Mouse (Mus musculus) mouse trophoblast stem cell (cell line): ENCODE results near the gene Scamp1.

Source experiments
- in situ Hi-C, 2 experiments: fragments of 300-500 bp; cut with MseI, MboI; formaldehyde crosslinking; loops; 2 replicates in 1 of 2; 3 replicates in 1 of 2; pipeline ENCODE4 v1.15.1; 2025

The Scamp1 gene

DNA sequence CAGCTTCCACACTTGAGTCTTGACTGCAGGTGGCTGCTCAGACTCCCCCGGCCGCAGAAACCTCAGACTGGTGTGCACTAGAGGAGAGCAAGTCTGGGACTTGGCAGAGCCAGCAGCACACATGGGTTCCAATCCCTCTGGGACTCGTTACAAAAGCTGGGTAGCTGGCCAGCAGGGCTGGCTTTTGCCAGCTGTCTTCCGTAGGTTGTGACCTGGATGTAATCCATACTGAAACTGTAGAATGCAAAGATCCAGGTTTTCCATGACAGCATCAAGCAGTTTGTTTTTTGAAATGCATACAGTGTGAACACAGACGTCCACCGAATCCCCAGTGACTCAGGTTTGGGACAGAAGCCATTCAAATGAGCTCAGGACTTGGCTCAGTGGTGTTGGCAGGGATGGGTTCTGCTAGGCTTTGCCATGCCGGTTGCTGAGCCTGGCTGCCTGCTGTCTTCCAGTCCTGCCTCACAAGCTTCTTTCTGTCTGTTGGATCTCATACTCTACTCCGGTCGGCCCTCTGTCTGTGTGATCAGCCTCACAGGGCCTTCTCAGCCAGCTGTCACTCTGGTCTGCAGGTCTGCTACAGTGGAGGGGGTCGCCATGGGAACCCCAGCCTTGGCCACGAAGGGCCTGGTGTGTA is 107.1 kb downstream of the Scamp1 start:
- in situ Hi-C loops: no loop called here

DNA sequence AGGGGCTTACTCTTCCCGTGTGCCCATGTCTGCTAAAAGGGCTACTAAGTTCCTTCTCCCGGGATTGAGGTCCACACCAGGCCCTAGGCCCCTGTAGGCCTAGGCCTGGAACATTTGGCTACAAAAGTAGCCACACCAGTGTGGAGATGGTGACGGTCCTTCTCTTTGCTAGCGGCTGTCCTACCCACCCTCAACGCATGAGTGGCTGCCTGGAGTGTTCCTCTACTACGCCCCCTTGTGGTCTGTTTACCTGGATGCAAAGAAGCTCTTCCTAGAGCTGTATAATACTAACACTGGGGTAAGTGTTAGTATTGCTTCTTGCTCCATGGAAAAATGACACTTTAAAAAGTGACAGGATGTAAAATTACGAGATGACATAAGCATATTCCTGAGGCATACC is 108.5 kb downstream of the Scamp1 start:
- in situ Hi-C loops: no loop called here

DNA sequence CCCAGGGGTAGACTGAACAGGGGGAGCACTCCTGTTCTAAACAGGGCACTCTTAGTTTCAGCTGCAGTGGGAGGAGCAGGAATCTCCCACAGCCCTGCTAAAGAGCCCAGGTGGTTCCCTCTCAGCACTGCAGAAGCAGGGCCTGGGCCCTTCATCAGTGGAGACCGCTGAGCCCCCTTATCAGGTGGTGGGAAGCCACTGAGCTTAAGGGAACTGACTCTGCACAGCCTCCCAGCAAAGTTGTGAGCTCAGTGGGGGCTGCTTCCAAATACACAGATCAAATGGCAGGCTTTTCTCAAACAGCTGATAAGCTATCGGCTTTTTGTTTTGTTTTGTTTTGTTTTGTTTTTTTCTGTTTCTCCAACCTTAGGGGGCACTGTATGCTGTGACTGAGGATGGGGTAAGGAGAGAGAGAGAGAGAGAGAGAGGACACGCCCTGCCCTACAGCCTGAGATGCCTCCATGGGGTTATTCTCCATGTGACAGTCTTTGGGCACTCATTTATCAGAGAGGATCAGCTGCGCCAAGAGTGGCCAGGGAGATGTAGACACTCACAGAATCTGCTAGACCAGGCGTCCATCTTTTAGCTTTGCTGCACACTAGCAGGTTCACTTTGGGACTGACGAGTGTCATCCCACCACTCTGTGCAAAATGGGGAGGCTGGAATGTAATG is 110.1 kb downstream of the Scamp1 start:
- in situ Hi-C loops: no loop called here

DNA sequence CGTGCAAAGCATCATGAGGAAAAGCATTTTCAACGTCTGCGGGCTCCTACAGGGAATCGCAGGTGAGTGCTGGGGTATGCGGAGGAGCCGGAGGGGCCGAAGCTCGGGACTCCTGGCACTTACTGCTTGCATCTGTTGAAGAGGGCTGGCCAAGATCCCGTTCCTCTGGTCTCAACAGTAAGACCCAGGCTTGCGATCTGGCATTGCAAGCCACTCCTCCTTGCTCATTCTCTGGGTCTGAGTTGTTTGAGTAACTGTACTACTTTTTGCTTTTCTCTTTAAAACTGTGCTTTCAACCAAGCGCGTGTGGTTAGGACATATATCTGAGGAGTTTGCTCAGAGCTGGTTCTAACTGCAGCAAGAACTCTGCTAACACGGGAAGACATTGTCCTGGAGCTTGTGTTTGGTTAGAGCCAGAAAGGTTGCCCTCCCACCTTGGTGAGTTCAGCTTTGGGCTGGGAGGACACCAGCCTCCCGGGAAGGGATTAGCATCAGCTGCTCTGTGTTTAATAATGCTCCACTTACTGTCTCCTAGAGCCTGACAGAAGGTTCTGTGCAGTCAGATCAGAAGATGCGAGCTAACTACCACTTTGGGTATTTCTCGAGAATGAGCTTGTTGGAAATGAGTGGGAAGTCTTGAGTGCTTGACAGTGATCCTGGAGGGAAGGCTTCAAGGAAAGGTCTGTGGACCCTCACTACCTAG is 110.9 kb downstream of the Scamp1 start:
- in situ Hi-C loops: no loop called here

DNA sequence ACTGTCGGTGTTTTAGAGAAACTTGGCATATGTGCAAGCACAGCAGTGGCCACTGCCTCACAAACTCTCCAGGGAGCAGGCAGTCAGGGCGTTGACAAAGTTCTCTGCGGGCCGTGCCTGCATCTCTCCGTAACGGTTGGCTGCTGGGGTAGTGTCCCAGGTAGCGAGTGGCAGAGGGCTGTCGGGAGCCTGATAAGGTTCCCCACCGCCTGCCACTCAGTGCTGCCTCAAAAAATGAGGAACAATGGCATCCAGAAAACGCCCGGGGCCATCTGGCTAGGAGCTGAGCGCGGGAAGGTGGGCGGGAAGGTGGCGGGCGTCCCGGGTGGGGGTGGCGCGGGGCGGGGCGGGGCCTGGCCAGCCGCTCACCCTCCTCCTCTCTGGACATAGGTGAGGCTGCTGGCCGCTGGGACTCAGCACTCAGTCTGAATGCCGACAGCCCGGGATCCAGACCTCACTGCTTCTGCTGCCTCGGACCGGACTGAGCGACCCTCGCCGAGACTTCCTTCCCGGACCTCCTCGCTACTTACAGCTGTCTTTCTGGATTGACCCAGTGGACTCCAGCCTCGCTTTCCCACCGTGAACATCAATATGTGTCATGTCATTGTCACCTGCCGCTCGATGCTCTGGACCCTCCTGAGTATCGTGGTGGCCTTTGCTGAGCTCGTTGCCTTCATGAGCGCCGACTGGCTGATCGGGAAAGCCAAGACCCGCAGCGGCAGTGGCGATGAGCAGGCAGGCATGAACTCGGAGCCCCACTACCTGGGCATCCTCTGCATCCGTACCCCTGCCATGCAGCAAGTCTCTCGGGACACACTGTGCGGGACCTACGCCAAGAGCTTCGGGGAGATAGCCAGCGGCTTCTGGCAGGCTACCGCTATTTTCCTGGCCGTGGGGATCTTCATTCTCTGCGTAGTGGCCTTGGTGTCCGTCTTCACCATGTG is 111.8 kb downstream of the Scamp1 start:
- in situ Hi-C loops: no loop called here

DNA sequence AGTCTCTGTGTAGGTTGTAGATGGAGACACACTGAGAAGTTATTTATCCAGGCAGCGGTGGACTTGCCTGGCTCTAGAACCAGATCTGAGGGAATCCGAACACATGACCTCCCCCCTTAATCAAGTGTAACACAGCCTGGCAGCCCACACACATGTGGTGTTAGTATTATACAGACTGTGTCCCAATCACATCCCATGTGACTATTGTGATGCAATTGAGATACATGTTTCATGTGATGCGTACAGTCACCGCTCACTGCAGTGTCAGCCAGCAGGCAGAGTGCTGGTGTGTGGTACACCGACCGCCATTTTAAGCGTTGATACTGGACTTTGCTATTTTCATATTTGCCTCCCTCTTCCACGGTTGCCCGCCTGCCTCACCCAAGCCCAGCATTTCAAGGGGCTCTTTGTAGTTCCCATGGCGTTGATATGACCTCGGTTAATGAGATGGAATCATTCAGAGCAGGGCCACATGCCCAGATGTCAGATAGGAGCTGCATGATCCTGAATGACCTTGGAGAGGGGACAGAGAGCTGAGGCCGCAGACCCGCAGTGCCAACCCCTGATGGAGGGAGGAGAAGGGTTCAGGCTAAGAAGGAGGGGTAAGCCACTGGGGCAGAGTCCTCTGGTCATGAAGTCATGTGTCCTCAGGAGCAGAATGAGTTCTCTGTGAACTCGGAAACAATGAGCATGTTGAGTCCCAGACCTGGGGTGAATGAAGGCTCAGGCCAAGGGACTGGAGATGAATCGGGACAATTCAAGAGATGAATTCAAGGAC is 112.9 kb downstream of the Scamp1 start:
- in situ Hi-C loops: no loop called here

DNA sequence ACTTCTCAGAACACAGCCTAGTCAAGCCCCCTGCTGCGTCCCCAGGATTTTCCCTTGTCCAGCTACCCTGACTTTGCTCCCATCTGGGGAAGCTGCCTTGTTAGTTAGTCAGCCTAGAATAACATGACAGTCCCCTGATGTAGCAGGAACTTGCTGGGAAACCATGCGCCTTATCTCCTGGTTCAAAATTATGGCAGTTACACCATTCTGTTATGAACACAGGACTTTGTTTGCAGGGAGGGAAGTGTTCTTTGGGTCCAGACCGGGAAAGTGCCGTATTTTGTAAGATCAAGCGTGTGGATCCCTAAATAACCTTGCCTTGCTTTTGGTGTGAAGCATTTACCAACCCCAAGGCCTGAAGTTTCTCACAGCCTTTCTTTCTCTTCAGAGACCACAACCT is 114.0 kb downstream of the Scamp1 start:
- in situ Hi-C loops: no loop called here

DNA sequence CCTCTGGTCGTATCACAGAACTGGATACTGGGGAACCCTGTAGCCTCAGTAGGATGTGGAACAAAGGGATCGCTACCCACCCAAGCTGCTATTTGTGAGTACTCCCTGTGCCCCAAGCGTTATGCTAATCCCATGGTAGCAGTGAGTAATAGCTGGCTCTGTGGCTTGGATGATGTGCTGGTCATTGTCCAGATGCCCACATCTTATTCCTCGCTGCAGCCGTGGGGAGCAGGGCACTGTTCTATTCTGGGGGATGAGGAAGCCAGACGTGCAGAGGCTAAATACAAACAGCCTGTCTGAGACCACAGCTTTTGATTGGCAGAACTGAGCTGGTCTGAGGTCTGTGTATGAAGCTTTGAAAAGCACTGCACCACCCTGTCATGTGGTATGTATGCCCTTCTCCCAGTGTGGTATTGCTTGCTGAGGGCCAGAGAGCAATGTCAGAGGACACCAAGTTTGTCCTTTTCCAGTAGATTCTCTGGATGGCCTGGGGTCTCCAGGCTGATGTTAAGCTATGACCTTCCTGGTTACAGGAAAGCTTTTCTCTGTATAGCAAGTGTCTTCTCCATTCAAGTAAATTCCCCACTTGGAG is 116.2 kb downstream of the Scamp1 start:
- in situ Hi-C loops: no loop called here

DNA sequence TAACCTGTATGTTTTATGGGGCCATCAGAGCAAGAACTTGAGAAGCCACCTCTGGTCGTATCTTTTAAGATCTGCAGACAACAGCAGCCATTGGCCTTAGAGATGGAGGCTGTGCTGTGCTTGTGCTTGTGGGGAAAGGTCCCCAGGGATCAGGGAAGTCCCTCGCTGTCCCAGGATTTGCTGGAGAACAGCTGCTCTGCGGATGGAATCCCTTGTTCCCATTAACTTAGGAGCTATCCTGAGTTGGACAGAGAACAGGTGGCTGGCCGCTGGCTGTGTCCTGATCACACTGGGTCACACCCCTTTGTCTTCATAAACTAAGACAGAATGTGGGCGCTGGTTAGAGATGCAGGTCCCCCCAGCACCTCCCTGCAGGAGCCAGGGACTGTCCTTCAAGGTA is 117.3 kb downstream of the Scamp1 start:
- in situ Hi-C loops: no loop called here

DNA sequence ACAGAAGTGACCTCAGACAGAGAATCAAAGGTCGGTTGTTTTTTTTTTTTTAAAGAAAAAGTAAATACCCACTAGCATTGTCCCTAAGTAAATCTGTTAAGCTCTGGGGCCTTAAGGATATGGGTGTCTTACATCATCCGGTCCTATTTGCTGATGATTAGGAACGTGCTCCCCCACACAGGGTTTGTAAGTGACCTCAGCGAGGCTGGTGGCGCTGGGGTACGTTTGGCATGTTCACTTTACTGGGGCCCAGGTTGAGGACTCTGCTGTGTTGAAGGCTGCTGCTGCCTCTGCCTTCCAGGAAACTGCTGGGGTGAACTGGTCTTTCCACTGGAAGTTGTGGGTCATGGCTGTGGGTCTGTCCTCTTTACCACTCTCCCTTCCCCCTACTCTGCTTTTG is 121.2 kb downstream of the Scamp1 start:
- in situ Hi-C loops: no loop called here

DNA sequence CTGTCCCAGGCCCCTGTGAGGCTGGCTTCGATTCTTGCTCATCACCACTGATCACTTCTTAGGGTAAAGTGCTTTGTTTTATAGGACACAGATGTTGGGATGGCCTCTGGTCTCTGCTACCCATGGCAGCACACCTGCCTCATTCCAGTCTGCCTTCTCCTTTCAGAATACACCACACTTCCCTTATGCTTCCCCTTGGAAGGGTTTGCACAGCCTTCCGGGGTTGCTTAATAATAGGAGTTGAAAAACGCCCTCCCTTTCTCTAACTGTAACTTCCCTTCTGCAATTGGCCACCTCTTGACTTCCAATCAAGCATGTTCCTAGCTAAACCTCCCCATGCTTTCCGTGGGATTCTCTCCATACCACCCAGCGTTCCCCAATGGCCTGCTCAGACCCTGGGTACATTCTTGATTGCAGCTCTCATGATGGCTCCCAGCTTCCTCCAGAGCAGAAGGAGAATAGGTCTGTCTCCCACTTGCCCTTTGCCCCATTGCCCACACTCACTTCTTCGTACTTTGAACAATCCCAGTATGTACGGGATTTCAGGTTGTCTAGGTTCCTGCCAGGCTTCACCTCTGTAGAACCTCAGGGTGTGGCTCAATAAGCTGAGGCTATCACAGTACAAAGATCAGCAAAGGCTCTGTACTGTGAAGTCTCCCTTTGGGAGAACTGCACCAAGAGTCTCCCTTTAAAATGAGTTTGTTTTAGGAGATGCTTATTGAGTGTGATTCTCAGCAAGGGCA is 126.0 kb downstream of the Scamp1 start:
- in situ Hi-C loops: no loop called here

DNA sequence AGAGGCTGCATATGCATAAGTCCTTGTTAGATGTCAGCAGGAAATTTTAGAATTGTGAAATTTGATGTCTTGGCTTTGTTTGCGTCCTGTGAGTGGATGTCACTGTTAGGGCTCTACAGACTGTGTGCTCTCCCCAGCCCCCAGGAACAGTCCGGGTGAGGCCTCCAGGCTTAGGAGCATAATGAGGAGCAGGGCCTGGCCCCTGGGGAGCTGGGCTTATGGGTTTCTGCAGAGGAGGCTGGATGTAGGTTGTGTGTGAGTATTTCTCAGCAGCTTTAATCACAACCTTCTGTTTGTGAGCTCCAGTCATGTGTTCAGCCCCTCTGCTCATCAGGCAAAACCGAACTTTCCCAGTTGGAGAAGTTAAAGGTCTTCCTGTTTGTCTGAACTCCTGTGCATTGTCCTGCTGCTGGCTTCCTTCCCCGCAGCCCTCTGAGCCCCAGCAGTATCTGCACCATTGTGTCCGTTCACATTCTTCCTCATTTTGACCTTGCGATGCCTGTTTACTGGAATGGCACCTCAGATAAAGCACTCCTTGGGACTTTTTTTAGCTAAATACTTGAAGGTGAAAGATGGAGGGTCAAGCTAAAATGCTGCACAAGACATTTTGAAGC is 126.7 kb downstream of the Scamp1 start:
- in situ Hi-C loops: no loop called here

DNA sequence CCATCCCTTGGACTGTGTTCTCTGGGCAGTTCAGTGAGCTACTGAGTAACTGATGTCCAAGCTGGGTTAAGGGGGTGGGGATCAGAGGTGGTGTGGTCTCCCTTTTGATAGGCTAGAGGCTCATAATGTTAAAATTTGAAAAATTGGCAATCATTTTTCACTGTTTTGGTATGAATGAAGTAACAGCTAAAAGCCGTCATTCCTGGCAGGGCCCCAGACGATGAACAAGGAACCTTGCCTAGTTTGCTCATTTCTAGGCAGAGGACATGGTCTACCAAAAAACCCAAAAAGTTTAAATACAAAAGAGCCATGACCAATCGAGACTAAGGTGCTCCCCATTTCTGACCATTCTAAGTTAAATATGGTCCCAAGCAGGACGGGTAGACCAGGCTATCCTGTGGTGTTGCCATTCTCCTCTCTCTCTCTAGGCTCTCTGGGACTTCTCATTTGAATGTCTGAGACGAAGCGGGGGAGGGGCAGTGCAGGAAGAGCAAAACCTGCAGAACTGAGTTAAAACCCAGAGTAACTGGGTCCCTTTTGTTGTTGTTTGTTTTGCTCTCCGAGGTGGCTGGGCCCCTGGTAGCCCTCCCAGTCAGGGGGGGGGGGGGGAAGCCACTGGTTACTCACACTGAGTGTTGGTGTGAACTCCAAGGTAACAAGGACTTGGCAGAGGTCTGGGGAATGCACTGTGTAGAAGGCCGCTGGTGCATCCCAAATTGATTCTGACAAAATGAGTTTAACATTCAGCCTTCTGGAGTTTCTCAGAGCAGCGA is 129.8 kb downstream of the Scamp1 start:
- in situ Hi-C loops: no loop called here

DNA sequence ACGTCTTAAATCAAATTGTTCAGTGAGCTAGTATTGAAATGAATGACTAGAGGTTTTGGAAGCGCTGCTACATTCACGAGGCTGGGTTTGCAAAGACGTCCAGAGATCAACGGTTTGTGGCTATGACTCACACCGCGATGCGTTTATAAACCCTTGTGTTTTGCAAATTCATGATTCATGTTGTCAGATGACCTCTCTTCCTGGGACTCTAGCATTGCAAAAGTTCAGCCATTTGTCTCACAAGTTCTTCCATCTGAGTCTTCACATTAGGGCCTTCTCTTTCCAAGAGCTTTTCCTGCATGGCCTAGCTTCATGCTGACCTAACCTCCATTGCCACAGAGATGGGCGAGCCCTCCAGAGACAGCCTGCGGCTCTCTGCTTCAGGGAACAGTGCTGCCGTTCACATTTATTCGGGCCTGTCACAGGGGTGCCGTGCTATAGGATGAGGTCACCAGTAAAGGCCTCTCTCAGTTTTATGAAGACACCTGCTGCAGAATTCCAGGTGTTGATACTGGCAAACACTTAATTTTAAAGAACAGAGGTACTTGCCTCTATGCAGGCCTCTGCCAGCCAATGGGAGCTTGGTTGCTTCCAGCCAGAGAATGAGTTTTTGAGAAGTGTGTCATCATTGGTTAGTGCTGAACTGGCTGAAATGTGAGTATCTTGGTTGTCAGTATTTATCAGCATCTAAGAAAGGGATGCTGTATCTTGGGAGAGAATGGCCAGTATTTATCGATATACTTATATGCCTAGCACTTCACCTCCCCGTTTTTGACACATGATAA is 131.0 kb downstream of the Scamp1 start:
- in situ Hi-C loops: no loop called here

DNA sequence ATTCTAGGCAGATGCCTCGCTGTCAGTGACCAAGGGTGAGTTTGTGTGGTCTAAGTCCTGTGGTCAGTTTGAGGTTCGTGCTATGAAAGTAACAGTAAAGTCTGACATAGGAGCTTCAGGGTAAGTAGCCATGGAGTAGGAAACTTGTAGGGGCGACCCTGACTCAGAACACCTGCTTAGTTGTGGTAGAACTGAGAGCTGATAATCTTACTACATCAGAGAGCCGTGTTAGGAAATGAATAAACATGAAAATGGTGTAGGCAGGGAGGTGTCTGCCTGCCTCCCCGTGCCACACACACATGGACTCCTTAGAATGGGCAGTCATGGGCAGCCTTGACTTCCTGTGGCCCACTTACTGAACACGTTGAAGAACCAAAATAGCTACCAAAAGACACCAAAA is 132.0 kb downstream of the Scamp1 start:
- in situ Hi-C loops: no loop called here

DNA sequence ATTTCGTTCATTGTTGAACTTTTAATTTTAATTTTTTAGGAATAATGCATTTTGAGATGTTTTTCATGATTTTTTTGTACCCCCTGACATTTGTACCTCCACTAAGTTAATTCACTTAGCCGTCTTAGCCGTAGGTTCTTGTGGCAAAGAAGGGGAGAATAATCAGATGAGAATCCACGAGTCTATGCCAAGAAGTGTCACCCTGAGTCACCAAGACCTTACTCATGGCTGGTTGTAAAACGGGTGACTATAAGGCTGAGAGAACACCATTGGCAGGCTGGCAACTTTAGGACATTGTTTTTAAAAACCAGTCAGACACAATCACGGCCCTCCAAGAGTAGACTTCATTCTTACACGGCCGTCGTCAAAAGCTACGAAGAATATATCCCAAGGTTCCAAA is 132.8 kb downstream of the Scamp1 start:
- in situ Hi-C loops: no loop called here
